Mouse (Mus musculus): ENCODE data around the gene Aldh1a1. TPM values are rescaled to one million over a fixed set of nuclear protein-coding genes. Genes with fewer than 3 reads are reported as not detected.

The Aldh1a1 gene
- polyA plus RNA-seq, 1 experiment from 2014 or later, result 6.9 TPM

DNA sequence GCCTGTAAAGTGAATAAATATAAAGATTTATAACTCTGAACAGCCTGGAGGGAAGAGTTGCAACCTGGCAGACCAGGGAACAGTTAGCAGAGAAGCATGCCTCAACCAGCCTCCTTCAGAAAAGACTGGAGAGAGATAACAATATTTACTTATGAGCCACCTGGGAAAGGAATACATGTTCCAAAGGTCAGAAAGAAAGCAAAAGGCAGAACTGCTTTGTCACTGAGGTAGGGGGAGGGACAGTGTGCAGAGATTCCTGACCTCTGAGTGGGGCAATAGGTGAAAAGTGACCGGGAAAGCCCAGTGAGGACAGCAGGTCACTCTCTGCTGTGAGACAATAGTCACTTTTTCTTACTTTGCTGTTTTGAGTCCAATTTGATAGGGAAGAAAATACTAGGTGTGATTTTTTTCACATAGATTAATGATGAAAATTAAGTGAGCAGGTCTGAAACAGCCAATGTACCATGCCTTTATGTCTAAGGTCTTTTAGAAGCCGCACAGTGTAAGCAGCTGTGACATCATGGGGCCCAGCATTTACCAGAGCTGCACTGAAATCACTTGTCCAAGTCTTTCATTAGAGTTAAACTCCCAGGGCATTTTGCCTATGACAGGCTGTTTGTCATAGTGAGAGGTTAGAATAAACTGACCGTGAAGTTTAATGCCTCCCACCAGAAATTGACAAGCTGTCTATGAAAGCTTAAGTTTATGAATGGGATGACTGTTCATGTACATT, 161.8 kb downstream of the Aldh1a1 start:
- H3K27me3 ChIP-seq (ENCODE audit: control insufficient read depth, insufficient read depth, low read length), result no peaks in the 10 kb centered on the region
- no peak overlapping the region for H3K4me2 ChIP-seq (ENCODE audit: low read depth, low read length)
- H3K36me3 ChIP-seq (ENCODE audit: control insufficient read depth, insufficient read depth), result no peaks in the 10 kb centered on the region
- no peak overlapping the region for H3K4me3 ChIP-seq (ENCODE audit: low read length)
- WGBS, result 70% methylated on average over 3 of the region's 3 CpGs
- H3K9me3 ChIP-seq (replicated peaks; ENCODE audit: control insufficient read depth, low read length), result no peaks in the 10 kb centered on the region
- no peak overlapping the region for H3K27ac ChIP-seq (ENCODE audit: low read length)
- no peak overlapping the region for H3K9ac ChIP-seq (ENCODE audit: low read length)
- no peak for ATAC-seq (replicated peaks; ENCODE audit: extremely low read depth, insufficient read depth, low FRiP score)
- H3K4me1 ChIP-seq (ENCODE audit: control insufficient read depth, insufficient read depth, low read length), result no peaks in the 10 kb centered on the region

DNA sequence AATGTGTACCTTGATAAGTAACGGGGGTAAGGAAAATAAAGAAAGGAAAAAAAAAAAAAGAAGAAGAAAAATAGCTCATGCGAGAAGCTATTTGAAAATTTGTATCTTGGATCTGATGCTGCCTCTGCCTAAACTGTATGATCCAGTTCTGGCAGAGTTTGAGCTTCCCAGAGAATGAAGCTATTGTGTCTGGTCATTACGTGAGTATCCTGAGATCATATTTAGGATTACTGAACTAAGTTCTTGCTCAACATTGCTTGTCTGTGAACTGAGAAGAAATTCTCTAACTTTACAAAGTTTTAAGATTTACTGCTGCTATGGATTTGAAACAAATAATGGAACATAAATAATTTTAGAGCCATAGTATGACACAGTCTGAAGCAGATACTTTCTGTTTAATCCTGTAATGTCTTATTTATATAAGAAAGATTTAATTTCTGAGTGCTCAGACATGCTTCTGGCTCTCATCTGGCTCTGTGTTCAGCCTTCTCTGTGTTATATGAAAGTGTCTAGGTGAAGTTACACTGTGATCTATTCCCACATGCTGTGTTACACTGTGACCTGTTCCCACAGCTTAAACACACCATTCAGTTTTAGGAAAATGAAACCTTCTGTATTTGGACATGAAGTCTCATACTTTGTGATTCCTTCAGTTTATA, 185.3 kb downstream of the Aldh1a1 start:
- 77% methylated on average over 3 of the region's 3 CpGs for WGBS
- Histone ChIP-seq H3K4me2 (ENCODE audit: low read depth, low read length) (no peak overlapping the region), H3K36me3 (ENCODE audit: control insufficient read depth, insufficient read depth) (no peaks in the 10 kb centered on the region), H3K4me3 (ENCODE audit: low read length) (no peak overlapping the region), H3K27ac (ENCODE audit: low read length) (no peak overlapping the region), H3K27me3 (ENCODE audit: control insufficient read depth, insufficient read depth, low read length) (no peaks in the 10 kb centered on the region), H3K9me3 (replicated peaks; ENCODE audit: control insufficient read depth, low read length) (no peaks in the 10 kb centered on the region), H3K4me1 (ENCODE audit: control insufficient read depth, insufficient read depth, low read length) (no peaks in the 10 kb centered on the region), H3K9ac (ENCODE audit: low read length) (no peak overlapping the region)
- ATAC-seq (replicated peaks; ENCODE audit: extremely low read depth, insufficient read depth, low FRiP score), result no peak

Other genes starting within 250 kb of the Aldh1a1 start
- 50.7 and 59.3 TPM in 2 replicates for gene Anxa1, start 101.8 kb upstream of the Aldh1a1 start, polyA plus RNA-seq (2015; fragmentation: Nextera tagmentation; extraction: Ambion mirVana)
- gene Aldh1a7, start 234.8 kb downstream of the Aldh1a1 start, polyA plus RNA-seq (2015; fragmentation: Nextera tagmentation; extraction: Ambion mirVana), result 2.3 and 9.7 TPM in 2 replicates